In the genomic region with DNA sequence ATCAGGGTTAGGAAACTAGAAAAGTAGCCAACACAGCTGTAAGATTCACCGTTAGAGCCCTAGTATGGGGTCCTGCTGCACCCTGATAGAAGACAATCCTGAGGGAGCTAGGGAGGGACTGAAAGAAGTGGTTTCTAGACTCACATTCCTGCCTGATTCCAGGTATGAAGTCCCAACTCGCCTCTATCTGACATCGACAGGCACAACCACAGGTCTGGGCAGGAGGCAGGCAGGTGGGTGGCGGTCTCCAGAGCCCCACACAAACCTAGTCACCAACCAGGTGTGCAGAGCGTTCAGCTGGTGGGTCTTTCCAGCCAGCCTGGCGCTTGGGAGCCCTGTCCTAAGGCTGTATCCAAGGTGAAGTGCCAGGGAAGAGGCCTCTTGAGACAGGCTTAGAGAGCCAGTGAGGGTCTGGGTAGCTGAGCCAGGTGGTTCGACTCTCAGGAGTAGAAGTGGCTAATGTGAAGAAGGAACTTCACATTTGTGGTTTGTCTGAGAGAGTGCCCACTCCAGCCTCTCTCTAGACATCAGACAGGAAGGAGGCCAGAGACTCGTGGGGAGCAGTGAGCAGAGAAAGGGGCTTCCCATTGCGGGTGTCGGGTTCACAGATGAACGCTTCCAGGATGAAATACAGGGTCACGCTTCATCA, we compare ENCODE assay signal across 10 mouse cellular contexts. TPM values are rescaled to one million over a fixed set of nuclear protein-coding genes. Genes with fewer than 3 reads are reported as not detected.
DNase-seq lines count a peak whose midpoint lies in the region; ATAC-seq and TF ChIP-seq lines count a peak whose summit lies in the region.
"Had no signal": no experiment of that assay in that cellular context is flagged by ENCODE, and none has a peak within 500 bp of the region (broad histone marks: within the 10 kb centered on the region; RNA-seq: fewer than 3 reads in every experiment).

No protein-coding gene starts in this region.

- 81% methylated on average over 12 of the region's 12 CpGs for WGBS in forebrain, embryonic 10.5 days
- WGBS in forebrain, embryonic 16.5 days, result 84% methylated on average over 12 of the region's 12 CpGs
- 85% methylated on average over 12 of the region's 12 CpGs for WGBS in intestine, postnatal 0 days

- DNase-seq in forebrain, embryonic 10.5 days (ENCODE audit: extremely low spot score, low spot score), result no peak
- no peak for DNase-seq in left cerebral cortex, adult 2 months (ENCODE audit: extremely low spot score in 1 of 2, low spot score in 2 of 2)
- no peak for DNase-seq in left cerebral cortex, adult 11 months (ENCODE audit: low spot score)
- DNase-seq in natural killer cell, adult 2 months (ENCODE audit: low spot score in 2 of 2), result peak; percentile 81 to 83
- DNase-seq in cerebellum, postnatal 4 days (ENCODE audit: low spot score in 2 of 2), result no peak
- DNase-seq: cerebellum, adult 9-11 months; liver, embryonic 13.5 days had no signal

- no peaks in the 10 kb centered on the region for H3K36me3 ChIP-seq in forebrain, embryonic 10.5 days (replicated peaks)
- no peaks in the 10 kb centered on the region for H3K36me3 ChIP-seq in forebrain, embryonic 16.5 days (ENCODE audit: control insufficient read depth, insufficient read depth)
- no peaks in the 10 kb centered on the region for H3K36me3 ChIP-seq in intestine, postnatal 0 days (ENCODE audit: control insufficient read depth, insufficient read depth)
- H3K36me3 ChIP-seq: liver, embryonic 13.5 days had no signal

- no peaks in the 10 kb centered on the region for H3K9me3 ChIP-seq in forebrain, embryonic 10.5 days
- H3K9me3 ChIP-seq in forebrain, embryonic 16.5 days (ENCODE audit: control insufficient read depth, low read length), result no peaks in the 10 kb centered on the region
- H3K9me3 ChIP-seq in intestine, postnatal 0 days (ENCODE audit: control insufficient read depth), result no peaks in the 10 kb centered on the region
- H3K9me3 ChIP-seq: liver, embryonic 13.5 days had no signal

- no peak for TF ChIP-seq CTCF in left cerebral cortex, adult 2 months (IDR thresholded peaks at IDR 0.05)
- TF ChIP-seq CTCF in intestine, postnatal 0 days (IDR thresholded peaks at IDR 0.05; ENCODE audit: low read depth), result no peak

- peaks cover 59% of the 10 kb centered on the region for H3K4me1 ChIP-seq in forebrain, embryonic 10.5 days
- peaks cover 34% of the 10 kb centered on the region for H3K4me1 ChIP-seq in forebrain, embryonic 16.5 days (replicated peaks; ENCODE audit: control insufficient read depth, insufficient read depth, low read length)
- H3K4me1 ChIP-seq in intestine, postnatal 0 days (replicated peaks; ENCODE audit: control insufficient read depth, insufficient read depth, low read length), result peaks cover 27% of the 10 kb centered on the region

- H3K4me2 ChIP-seq in forebrain, embryonic 16.5 days (ENCODE audit: low read length), result no peak overlapping the region
- no peak overlapping the region for H3K4me2 ChIP-seq in intestine, postnatal 0 days (replicated peaks; ENCODE audit: low read depth)
- H3K4me2 ChIP-seq: liver, embryonic 13.5 days had no signal

- H3K27ac ChIP-seq in forebrain, embryonic 10.5 days, result peak overlapping the region; percentile 96; the same call in 1 of the 2 replicates
- no peak overlapping the region for H3K27ac ChIP-seq in forebrain, embryonic 16.5 days (ENCODE audit: low read length)
- peak overlapping the region; percentile 100 for H3K27ac ChIP-seq in left cerebral cortex, adult 2 months
- peak overlapping the region; percentile 96; the same call in 1 of the 2 replicates for H3K27ac ChIP-seq in intestine, postnatal 0 days (ENCODE audit: low read depth, low read length)

- ATAC-seq in forebrain, embryonic 16.5 days, result no peak
- ATAC-seq in intestine, postnatal 0 days, result no peak
- ATAC-seq in cerebellum, adult (ENCODE audit: insufficient number of reproducible peaks, low FRiP score, low TSS enrichment), result no peak

- no peak overlapping the region for H3K9ac ChIP-seq in forebrain, embryonic 16.5 days (replicated peaks; ENCODE audit: low read depth, low read length)
- no peak overlapping the region for H3K9ac ChIP-seq in intestine, postnatal 0 days (ENCODE audit: low read depth, low read length)
- H3K9ac ChIP-seq: liver, embryonic 13.5 days had no signal

- intact Hi-C loops in left cerebral cortex, adult 2 months (cut with DNase I), result no loop called here

- H3K4me3 ChIP-seq in forebrain, embryonic 10.5 days, result no peak overlapping the region
- H3K4me3 ChIP-seq in forebrain, embryonic 16.5 days (replicated peaks; ENCODE audit: low read length), result no peak overlapping the region
- no peak overlapping the region for H3K4me3 ChIP-seq in left cerebral cortex, adult 2 months
- no peak overlapping the region for H3K4me3 ChIP-seq in intestine, postnatal 0 days (ENCODE audit: low read depth, low read length)
- H3K4me3 ChIP-seq: liver, embryonic 13.5 days had no signal

- H3K27me3 ChIP-seq in forebrain, embryonic 10.5 days (ENCODE audit: poor library complexity, severe bottlenecking), result 0 out of 2 replicates have a peak, but pooled peaks cover under 1% of the 10 kb centered on the region
- no peaks in the 10 kb centered on the region for H3K27me3 ChIP-seq in forebrain, embryonic 16.5 days (replicated peaks; ENCODE audit: control insufficient read depth, insufficient read depth, low read length)
- no peaks in the 10 kb centered on the region for H3K27me3 ChIP-seq in intestine, postnatal 0 days (replicated peaks; ENCODE audit: control insufficient read depth, insufficient read depth, low read length)

RNA-seq across cellular contexts. Expression of gene Faap20, which starts 12.7 kb away (rescaled TPM):
- 108 and 110 TPM in 2 replicates for polyA plus RNA-seq in forebrain, embryonic 10.5 days (2016; fragmentation: Nextera tagmentation; extraction: Ambion mirVana)
- polyA plus RNA-seq in forebrain, embryonic 16.5 days (2015; fragmentation: Nextera tagmentation; extraction: Ambion mirVana), result 79.4 and 84.0 TPM in 2 replicates
- total RNA-seq in left cerebral cortex, adult 2 months (2021), result 10 to 100 TPM; 25.9 to 28.8 TPM
- 54.6 and 57.8 TPM in 2 replicates for polyA plus RNA-seq in intestine, postnatal 0 days (2015; fragmentation: Nextera tagmentation; extraction: Ambion mirVana)

RNA-seq across cellular contexts. Expression of gene Ski, which starts 14.5 kb away (rescaled TPM):
- polyA plus RNA-seq in forebrain, embryonic 10.5 days (2016; fragmentation: Nextera tagmentation; extraction: Ambion mirVana), result 8.6 and 9.7 TPM in 2 replicates
- polyA plus RNA-seq in forebrain, embryonic 16.5 days (2015; fragmentation: Nextera tagmentation; extraction: Ambion mirVana), result 15.8 and 16.0 TPM in 2 replicates
- total RNA-seq in left cerebral cortex, adult 2 months (2021), result 100 to 1,000 TPM; 113 to 119 TPM
- 13.3 and 14.0 TPM in 2 replicates for polyA plus RNA-seq in intestine, postnatal 0 days (2015; fragmentation: Nextera tagmentation; extraction: Ambion mirVana)

Comparison
In these comparisons a context has a peak if more than half of its experiments do, and no peak if none do; other contexts are left out.
1. DNase-seq: peak in natural killer cell, adult 2 months (2 of 2); none in forebrain, embryonic 10.5 days (single experiment), left cerebral cortex, adult 2 months (0 of 2), left cerebral cortex, adult 11 months (single experiment) and cerebellum, postnatal 4 days (0 of 2).